Mouse (Mus musculus) layer of hippocampus, postnatal 36 days (tissue): ENCODE measurements around the gene Cort. TPM values are rescaled to one million over a fixed set of nuclear protein-coding genes. Genes with fewer than 3 reads are reported as not detected.
"Not testable (repeated sequence)": the region's sequence is repeated elsewhere in the genome, so short reads cannot be mapped to it uniquely, and the experiment has no call there.

Source experiments
- DNase-seq, 2 experiments: peaks; one replicate each; pipeline ENCODE4 v3.0.0; 2022
- total RNA-seq, 2 experiments: library from RNA; stranded (reverse); gene quantifications; 2 replicates each; pipeline ENCODE4 v1.2.3; 2021

Cort gene
- total RNA-seq, 2 experiments from 2014 or later = 10.5 to 11.6 TPM

DNA sequence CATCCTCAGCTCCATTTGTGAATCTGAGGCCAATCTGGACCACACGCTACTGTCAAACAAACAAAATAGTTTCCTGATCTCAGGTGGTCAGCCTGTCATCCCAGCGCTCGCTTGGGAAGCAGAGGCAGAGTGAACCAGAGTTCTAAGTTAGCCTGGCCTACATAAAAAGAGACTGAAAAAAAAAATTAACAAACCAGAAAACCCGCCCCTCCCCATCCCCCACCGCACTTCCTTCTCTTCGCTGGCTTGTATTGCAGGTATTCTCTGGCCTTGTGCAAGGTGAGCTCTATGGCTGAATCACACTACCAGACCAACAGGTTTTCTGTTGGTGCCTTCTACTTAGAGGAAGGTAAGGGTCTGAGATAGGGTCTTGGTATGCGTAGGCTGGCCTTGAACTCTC is 21.0 kb upstream of the Cort start:
- no peak for DNase-seq

DNA sequence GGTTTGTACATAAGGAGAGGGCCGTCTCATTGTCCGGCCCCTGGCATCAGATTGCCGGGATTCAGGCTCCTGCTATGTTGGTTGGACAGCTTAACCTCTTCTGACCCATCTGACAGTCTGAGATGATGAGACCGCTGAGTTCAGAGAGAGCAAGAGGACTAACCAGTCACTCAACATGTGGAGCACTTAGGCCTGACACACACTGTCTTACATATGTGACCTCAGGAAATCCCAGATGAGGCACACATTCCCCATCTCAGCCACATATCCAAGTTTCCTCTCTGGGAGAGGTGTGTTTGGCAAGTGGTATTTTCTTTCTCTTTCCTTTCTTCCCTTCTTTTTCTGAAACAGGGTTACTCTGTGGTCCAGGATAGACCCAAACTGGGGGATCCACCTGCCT is 18.6 kb upstream of the Cort start:
- no peak for DNase-seq

DNA sequence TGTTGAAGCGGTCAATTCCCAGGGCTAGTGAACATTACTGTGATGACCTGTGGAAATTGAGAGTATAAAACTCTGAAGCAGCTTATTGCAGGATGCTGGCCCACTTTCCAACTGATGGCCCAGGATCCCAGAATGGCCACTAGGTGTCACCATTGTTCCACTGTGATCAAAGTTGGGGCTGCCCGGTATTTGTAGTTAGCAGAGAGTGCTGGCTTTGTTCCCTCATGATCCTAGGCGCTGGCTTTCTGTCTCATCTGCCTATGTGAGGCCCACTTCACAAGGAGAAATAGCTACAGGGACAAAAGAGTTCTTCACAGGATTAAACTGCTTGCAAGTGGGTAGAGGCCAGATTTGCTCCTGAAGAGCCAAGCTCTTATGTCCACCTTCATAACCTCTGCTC is 17.9 kb upstream of the Cort start:
- peak; percentile 76 to 81 for DNase-seq

DNA sequence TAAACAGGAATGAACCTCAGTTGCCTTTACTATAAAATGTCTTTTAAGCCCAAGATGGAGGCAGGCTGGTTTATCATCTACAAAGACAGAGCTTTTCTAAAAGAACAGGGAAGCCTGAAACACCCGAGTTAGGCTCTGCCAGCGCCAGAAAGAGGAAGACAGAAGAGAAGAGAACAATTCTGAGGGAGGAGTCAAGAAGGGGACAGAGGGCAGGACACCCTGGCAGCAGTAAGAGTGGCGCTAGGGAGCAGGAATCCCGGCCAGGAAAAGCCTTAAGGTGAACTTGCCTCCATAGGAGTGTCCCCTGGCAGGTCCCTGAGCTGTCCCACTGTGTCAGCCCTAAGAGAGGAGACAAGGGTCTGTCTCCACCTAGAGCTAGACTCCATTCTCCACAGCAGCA is 17.0 kb upstream of the Cort start:
- no peak for DNase-seq

DNA sequence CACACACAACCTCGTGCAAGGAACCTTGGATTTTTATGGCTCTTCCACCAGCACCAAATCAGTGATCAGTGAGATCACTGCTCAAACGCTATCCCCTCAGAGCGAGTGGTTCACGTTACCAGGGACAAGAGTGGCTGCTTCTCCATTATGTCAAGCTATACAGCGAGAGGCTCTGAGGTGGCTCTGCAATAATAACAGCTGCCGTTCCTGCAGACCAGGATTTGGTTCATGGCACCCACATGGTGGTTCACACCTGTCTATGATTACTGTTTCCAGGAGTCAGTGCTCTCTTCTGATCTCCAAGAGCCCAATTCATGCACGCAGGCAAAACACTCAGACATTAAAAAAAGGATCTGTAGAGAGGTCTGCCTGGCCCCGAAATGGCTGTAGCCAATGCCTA is 12.0 kb upstream of the Cort start:
- no peak for DNase-seq

DNA sequence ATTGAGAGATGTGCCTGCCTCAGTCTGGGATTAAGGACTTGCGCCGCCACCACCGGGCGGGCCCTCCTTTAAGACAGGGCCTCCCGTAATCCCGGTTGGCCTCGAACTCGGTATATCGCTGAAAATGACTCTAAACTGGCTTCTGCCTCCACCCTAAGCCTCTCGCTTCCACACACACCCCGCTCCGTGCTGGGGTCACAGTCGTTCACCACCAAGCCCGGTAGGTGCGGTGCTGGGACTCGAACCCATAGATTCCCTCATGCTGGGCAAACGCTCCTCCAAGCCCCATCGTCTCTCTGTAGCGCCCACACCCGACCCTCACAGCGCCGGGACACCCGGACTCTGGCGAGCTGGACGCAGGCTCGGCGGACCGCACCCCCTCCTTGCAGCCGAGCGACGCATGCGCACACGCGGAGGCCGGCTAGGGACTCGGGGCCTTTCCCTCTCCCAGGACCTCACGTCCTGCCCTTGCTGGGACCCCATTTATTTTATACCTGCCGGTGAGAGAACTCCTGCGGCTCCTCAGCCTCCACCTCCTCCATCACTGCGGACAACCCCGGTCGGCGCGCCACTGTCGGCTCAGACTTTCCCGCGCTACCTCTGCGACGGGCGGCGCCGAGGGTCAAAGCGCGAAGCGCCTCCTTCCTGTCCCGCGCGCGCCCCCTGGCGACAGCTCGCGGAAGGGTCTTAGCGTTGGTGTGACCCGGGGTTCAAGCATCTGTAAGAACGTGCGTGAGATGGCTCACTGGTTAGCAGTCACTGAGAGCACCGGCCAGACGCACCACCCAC is 10.6 kb upstream of the Cort start, which contains the start of gene Cenps:
Gene Cenps (minus strand): TSS at position 648 of the 789 bp plus-strand sequence.
- peak; percentile 86 for DNase-seq

DNA sequence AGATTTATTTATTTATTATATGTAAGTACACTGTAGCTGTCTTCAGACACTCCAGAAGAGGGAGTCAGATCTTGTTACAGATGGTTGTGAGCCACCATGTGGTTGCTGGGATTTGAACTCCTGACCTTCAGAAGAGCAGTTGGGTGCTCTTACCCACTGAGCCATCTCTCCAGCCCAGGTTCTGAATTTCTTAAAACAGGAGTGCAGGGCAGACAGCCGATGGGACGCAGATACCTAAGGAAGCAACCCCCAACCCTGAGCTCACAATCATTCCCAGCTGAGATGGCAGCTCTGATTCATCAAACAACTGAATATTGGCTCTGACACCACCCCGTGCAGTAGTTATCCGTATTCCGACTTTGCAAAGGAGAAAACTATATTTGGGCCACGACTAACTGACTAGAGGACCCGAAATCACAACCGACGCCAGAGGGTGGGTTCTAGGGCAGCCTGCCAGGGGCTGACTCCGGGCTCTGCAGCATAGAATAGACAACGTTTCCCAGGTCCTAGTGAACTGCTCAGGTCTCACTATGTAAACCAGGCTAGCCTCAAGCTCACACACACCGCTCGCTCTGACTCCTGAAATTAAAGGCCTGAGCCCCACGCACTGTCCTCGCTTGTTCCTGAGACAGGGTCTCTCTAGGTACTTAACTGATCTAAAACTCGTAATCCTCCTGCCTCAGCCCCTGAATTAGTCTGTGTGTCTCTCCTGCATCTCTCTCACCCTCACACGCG is 9.7 kb upstream of the Cort start:
- DNase-seq = no peak

DNA sequence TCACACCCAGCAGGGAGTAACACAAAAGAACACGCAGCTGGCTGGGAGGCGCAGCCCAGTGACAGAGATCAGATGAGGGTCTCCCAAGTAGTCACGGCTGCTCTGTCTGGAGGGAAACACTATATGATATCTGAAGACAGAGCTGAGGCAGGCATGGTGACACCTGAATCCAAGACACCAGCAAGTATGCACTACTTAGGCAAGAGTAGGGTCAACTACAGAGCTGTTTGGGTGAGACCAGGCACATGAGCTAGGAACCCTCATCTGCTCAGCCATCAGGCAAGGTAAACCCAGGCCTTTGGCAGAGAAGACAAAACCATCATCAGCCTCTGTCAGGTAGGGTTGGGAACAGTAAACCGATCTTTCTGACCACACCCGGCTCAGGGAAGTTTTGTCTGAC is 6.8 kb upstream of the Cort start:
- DNase-seq = no peak

DNA sequence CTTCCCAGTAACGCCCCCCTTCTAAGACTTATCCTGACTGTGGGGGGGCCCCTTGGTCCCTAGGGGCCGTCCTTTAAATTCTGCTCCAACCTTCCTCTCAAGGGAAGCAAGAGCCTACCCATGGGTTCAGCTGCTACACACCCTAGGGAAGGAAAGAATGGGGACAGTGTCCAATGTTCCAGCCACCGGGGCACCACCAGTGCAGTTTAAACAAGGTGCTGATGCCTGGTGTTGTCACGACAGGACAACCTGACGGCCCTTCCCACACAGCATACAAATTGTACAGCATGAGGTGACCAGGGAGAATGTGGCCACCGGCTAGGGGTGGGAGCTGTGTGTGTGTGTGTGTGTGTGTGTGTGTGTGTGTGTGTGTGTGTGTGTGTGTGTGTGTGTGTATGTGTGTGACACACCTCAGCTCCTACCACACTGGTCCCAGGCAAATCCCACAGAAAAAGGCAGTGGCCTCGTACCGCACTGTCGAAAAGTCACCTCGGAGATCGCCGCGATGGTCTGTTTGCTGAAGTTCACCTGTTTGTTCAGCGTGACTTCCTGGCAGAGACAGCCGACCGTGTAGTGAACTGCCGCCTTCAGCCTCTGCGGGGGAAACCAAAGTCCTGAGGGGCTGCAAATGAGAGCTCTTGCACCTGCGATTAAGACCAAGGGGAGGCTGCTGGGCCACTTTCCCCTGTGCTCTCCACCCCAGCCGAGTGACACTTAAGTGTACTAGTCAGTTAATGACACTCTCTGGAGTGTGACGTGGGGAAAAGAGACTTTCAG is 5.4 kb upstream of the Cort start:
- no peak for DNase-seq

DNA sequence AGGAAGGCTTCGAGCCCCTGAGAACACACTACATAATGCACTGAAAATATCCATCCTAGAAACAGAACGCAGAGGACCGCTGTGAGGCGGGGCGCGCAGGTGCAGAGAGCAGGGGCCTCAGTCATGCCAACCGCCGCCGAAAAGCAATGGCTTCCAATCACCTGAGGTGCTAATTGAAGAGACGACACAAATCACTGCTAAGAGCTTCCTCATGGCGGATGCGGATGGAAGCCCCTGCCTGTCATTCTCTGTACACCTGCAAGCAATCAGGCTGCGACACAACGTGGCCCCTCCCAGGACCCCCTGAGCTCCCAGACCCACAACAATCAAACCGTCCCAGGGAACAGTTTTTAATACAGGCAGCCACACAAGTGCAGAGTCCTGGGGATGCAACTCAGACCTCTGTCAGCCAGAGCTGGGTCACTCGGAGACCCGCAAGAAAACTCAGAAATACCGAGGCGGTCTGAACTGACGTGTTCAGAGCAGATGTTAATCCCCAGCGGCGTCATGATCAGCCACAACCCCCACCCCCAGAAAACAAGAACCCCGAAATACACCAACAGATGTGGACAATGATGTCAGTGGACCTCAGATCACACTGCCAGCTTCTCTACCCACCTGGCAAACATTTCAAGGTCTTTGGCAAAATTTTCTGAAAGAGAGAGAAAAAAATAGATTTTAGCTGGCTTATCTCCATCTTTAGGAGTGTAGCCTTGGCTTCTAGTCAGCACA is 4.6 kb upstream of the Cort start:
- DNase-seq = no peak

DNA sequence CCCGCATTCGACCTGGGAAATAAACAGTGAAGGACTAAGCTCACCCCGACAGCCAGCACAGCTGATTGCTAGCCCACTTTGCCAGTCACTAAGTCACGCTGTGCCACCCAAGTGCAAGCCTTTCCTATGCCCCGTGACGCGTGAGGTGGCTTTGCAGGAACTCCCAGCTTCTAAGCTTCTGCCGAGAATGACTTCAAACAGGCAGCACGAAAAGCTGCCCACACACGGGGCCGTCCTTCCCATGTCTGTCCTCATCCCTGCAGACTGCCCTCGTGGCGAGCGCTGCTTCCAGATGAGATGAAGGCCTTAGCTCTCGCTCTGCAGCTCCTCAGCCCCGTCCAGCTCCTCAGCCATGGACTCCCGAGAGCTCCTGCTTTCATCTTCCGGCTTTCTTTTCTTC is 1.9 kb upstream of the Cort start:
- no peak for DNase-seq

DNA sequence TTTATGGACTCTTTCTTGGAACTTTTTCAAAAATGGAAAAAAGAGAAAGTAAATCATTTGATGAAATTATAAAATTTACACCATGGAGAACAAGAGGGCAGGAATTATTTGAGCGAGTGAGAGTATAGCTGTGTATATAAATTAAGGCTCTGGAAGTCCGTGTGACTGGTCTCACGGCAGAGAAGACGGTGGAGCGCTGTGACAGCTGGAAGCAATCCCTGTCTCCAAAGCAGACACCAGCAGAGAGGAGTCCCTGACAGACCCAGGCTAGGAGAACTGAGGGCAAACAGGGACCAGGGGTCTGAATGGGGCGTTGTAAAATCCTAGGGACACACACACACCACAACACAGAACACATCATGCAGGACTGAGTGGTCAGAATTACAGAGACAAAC is 451 bp downstream of the Cort start:
- no peak for DNase-seq

DNA sequence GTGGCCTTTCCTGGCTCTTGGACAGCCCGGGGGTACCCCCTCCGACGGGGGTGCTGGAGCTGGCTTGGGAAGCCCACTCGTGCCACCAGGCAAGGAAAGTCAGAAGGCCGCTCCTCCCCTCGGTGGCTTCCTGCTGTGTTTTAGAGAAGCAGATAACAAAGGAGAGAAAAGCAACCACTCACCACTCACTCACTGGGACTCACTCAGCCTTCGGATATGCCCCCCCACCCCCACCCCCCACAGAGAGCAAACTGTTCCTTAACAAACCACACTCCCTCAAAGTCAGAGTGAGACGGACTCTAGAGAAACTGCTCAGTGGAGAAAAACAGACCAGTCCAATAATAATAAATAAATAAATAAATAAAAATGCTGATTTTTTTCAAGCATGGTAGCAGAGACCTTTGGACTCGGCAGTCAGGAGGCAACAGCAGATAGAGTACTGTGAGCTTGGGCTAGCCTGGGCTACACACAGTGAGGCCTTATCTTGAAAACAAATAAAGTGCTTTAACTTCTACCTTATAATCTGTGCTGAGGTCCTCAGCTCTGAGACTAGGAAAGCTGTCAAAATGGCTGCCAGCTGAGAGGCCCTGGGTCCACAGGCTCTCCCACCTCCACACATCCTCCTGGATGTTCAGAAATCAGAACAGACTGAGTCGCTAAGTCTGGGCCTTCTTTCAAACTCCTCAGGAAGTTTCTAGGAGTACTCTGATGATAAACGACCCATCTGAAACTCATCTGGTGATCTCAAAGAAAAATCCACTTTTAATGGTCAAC is 1.0 kb downstream of the Cort start:
- DNase-seq = no peak

DNA sequence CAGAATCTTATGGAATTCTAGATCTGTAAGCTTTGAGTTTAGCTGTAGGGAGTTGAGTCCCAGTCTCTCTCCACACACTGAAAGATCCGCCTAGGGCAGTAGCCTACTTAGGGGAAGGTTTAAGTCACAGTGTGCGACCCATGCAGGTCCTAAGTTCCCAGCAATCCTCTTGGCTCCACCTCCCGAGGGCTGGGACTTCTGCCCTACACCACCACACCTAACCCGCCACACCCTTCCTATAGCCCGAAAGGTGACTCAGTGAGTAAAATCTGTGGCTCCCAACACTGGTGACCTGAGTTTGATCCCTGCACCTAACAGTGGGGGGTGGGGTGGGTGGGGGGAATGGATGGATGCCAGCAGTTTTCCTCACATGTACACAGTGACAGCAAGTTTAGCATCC is 3.1 kb downstream of the Cort start:
- DNase-seq = no peak

DNA sequence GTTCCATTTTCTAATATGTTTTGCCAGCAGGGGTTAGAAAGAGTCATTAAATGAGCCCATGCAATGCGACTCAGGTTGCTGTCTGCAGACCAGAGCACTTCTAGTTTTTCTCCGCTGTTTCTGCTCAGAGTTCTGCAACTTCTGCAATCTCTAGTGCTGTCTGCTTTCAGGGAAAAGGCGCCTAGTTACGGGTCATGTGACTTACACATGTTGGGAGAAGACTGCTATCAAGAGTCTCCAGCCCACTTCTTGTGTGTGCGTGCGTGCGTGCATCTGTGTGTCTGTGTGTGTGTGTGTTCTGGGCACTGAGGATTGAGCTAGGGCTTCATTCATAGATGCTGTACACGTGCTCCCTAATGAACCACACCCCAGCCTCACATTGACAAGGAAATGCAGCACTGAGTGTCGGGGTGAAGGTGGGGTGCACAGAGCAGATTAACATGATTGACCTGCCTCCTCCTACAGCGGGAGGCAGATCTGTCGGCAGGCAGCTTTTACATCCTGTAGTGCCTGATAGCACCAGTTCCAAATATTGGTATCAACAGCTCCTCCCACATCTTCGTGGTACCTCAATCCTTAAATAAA is 6.5 kb downstream of the Cort start:
- DNase-seq = not testable (repeated sequence)

DNA sequence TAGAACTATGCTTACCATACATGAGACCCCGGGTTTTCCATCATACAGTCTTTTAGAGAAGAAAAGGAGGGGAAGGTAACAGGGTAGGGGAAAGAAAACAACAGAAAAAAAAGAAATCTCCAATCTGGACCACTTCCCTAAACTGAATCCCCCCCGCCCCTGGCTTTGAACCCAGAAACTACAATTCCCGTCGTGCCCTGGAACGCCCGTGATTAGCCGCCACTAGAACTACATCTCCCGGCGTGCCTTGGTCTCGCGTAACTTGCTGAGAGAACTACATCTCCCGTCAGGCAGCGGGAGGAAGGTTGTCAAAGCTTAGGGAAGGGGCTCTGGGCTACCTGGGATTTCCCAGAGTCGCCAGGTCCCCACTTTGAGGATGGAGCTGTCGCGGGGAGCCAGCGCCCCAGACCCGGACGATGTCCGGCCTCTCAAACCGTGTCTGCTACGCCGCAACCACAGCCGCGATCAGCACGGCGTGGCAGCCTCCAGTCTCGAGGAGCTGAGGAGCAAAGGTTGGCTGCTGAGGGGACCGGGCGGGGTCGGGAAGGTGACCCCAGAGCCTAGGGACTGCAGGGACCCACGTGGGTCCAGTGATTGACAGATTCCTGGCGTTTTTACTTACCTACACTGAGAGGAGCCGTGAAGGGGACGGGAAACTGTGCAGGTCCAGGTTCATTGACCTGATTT is 22.5 kb downstream of the Cort start, which contains the start of gene Dffa:
Gene Dffa (plus strand): TSS at position 272 of the 687 bp plus-strand sequence.
- DNase-seq = peak; percentile 91 to 92

DNA sequence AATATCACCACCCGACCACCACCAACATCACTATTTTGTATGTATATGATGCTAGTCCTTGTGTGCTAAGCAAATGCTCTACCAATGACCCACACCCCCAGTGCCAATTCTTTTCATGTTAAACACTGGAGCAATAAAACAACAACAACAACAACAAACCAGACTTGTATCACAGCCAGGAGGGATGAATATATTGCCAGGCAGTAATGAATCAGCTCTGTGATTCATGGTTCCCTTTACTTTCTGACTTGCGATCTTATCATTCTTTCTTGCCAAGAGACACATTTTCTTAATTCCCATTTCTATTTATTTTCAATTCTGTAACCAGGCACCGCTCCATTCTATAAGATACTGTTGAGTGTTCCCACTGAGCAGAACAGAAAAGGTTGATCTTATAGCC is 25.1 kb downstream of the Cort start:
- DNase-seq = no peak

DNA sequence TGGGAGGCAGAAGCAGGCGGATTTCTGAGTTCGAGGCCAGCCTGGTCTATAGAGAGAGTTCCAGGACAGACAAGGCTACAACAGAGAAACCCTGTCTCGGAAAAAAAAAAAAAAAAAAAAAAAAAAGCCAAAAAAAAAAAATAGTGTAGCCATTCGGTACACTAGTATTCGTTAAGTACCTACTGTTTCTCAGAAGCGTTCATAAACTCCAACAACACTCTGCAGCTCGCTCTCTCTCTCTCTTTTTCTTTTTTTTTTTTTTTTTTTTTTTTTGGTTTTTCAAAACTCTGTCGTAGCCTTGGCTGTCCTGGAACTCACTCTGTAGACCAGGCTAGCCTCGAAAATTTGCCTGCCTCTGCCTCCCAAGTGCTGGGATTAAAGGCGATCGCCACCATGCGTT is 26.1 kb downstream of the Cort start:
- not testable (repeated sequence) for DNase-seq

DNA sequence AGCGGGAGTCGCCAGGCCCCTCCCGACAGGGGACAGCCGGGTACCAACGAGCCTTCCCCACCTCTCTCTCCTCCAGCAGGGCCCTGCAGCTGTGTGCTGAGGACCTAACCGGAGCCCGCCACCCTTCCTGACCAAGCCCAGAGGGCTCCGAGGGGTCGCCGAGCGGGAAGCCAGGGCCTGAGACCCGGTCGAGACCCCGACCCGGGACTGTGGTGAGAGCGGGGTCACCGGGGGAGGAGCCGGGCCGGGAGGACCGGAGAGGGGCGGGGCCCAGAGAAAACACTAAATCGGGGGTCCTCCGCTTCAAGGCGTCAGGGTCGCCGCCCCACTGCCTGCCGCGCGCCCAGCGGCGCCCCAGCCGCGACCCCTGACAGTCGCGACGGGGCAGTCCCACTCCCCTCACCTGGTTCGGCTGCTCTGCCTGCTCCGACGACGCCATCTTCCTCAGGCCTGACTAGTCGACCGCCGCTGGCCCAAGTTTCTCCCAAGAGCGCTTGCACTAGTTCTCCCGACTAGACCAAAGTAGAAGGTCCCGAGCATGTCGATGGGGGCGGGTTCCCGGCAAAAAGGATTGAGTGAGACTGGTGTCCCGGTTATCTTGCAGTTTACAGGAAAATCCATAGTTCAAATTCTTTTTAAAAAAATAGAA is 27.1 kb downstream of the Cort start, which contains the start of gene Pex14:
Gene Pex14 (minus strand): TSS at position 508 of the 649 bp plus-strand sequence.
- DNase-seq = peak; percentile 89 to 90

DNA sequence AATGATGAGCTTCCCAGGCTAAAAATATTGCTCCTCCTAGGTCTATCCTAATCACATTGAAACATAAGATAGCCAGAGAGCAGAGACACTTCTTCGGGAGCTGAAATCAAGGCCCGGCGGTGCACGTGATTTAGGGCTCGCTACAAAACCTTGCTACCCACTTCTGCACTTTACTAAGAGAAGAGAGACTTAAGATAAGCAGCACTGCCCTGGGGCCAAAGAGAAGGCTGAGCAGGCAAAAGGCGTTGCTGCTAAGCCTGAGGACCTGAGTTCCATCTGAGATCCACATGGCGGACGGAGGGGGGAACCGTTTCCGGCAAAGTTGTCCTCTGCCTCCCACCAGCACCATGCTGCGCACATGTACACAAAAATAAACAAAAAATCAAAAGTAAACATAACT is 28.0 kb downstream of the Cort start:
- DNase-seq = no peak
